Mouse (Mus musculus): ENCODE results near the gene Dync2h1. TPM values are rescaled to one million over a fixed set of nuclear protein-coding genes. Genes with fewer than 3 reads are reported as not detected.
A peak's percentile ranks its signal among the peaks of the same experiment; 100 is the strongest.
"Not testable (repeated sequence)": the region's sequence is repeated elsewhere in the genome, so short reads cannot be mapped to it uniquely, and the experiment has no call there.

The Dync2h1 gene
- 0.25 and 0.43 TPM in 2 replicates for polyA plus RNA-seq (2012; rRNA removed)

DNA sequence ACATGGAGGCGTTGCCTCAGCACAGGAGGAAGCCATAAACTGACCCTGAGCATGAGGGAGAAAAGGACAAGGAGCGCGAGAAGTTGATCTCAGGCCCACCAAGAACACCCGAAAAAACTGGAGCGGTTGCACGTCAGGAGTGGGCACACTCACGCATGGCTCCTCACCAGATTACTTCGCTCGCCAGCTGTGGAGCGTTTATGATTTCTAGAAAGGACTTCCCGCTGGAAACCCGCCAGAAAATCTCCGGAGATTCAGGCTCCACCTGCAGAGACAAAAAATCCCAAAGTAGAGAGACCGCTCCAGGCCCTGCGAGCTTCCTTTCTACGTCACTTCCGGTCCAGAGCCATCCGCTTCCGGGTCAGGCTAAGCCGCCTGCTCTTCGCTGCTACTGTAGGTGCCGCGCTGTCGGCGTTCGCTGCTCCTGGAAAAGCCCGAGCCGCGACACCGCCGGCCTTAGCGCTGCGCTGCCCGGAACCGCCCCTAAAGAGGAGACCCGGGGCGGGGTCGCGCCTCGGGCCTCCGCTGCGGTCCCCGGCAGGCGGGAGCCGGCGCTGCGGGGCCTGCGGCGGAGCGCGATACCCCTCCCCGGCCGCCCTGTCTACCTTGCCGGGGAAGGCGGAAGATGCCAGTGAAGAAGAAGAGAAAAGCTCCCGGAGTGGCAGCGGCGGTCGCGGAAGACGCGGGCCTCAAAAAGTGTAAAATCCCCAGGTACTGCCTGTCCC lies at the start of gene Dync2h1, which contains the start of gene Dcun1d5:
Dync2h1 (minus strand) TSS at position 275 of the 725 bp plus-strand sequence.
Dcun1d5 (plus strand) TSS at position 349 of the 725 bp plus-strand sequence.
- under 1% methylated on average over 61 of the region's 62 CpGs for WGBS
- DNase-seq (ENCODE audit: low read depth, low spot score) = peak; percentile 96

DNA sequence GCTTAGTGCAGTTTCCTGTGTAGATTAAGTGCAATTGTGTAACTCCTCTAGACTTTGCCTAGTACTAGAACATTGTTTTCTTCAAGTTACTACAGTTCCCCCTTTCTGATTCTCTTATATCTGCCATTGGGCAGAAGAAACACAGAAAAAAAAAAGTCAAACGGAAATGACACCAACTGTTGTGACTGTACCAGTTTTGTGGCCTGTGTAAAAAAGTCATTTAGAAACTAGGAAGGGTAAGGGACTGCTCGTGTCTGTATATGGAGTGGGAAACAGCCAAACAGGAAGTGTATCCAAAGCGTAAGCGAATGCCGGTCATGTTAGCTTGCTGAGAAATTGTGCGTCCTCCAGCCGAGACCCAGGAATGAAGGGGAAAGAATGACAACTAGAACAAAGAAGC lies 37.2 kb upstream of the Dync2h1 start:
- WGBS = 71% methylated on average over 7 of the region's 7 CpGs
- DNase-seq (ENCODE audit: low read depth, low spot score) = no peak

DNA sequence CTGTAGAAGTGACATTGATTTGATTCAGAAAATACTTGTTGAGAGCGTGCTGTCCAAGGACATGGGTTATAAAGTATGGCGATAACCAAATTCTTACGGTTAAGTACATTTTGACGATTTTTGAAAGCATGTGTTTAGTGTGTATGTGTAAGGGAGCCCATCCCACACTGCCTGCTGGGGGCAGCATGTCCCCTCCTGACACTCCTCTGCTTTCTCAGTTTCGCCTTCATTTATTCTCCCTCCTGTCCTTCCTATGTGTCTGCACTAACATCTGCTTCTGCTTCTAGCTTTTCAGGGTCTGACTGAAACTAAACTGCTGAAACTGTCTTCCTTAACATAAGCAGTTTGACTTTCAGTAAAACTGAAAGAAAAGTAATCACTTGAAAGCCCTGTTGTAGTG lies 36.8 kb upstream of the Dync2h1 start:
- DNase-seq (ENCODE audit: low read depth, low spot score) = no peak
- 80% methylated on average over 5 of the region's 5 CpGs for WGBS

DNA sequence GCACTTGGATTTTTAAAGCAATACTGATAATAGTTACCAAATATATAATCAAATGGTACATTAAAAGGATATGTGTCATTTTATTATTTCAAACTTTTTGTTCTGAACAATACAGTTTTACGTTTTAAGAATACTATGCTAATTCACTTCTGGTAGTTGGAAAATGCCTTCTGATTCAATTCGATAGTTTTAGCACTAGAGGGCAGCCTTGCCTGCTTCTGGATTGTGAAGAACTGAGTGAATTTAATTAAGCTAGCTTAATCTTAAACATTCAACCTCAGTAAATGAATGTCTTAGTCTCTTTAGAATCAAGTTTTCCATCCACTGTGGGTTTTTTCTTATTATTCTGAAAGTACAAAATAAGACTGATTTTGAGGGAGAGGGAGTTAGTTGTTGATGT lies 32.0 kb upstream of the Dync2h1 start:
- DNase-seq (ENCODE audit: low read depth, low spot score) = no peak
- 32% methylated on average over 2 of the region's 2 CpGs for WGBS

DNA sequence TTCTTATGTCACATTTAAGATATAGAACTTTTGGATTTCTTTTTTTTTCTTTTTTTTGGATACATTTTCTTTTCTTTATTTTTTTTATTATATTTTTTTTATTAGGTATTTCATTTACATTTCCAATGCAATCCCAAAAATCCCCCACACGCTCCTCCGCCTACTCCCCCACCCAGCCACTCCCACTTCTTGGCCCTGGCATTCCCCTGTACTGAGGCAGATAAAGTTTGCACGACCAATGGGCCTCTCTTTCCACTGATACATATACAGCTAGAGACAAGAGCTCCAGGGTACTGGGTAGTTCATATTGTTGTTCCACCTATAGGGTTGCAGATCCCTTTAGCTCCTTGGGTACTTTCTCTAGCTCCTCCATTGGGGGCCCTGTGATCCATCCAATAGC lies 6.4 kb upstream of the Dync2h1 start:
- 92% methylated on average over 3 of the region's 3 CpGs for WGBS
- not testable (repeated sequence) for DNase-seq (ENCODE audit: low read depth, low spot score)

DNA sequence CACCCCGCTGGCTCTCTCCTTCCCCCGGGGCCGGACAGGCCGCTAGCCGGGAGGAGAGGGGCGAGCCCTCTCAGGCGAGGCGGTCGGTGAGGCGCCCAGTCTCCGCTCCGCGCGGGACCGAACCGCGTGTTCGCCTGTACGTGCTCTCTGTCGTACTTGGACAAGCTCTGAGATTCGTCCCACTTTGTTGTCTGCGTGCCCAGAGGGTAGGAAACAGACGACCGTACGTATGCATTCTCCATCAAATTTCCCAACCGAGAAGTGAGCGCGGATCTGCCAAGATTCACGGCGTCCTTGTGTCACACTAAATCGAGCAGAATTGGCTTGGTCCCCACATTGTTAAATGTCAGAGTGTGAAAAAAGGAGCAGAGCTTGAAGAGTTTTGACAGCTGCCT lies 648 bp upstream of the Dync2h1 start:
- under 1% methylated on average over 31 of the region's 31 CpGs for WGBS
- DNase-seq (ENCODE audit: low read depth, low spot score) = no peak

DNA sequence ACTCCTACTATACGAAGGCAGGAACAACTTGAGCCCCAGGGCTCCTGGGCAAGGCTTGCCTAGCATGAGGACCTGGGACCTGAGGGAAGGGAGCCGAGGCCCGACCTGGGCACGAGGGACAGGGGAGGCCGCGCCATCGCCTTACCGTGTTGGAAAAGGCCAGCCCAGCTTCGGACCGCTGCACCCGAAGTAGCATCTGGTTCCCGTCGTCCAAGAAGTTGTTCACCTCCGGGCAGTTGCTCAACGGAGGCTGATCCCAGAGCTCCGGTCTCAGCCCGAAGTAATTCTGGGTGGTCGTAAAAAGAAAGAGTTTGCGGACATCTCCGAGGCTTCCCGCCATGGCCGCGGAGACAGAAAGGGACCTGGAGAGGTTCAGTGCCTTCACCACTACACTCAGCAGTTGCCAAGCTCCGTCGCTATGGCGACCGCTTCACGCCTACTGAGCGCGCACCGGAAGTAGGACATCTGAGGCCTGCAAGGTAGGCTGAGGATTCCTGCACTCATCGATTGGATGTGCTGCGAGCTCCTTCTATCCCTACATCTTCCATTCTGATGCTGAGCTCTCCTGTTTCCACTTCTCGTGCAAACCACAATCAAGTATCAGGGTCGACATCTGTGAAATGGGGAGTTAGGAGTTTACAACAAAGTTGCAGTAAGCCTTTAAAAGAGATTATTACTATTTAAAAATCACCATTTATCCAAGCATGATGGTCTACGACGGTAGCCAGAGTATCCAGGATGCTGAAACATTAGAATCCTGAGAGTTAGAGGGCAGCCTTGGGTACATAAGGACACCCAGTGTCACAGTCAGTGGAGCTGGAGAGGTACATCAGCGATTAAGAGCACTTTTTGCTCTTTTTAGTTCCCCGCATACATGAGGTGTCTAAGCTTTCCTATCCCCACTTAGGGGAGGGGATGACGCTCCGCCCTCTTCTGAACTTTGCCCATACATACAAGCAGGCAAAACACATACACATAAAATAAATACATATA lies 7.3 kb downstream of the Dync2h1 start:
- DNase-seq (ENCODE audit: low read depth, low spot score) = peak; percentile 50

DNA sequence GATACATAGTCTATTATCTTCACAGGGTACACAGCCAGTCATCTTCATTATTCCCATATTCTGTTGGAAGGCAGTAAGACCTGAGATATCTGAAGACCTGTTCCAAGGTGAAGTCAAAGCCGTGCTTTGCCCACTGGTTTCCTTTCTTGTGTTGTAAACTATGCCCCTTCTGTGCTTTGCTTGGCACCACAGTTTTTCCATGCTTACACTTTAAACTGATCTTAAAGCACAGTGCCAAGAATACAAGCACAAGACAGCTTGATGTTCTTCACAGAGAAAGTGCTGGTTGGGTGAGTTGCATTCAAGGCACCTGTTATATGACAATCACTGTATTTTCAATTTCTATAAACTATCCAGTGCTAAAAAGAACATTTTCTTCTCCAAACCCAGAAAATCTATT lies 10.5 kb downstream of the Dync2h1 start:
- 96% methylated on average over 1 of the region's 1 CpGs for WGBS
- DNase-seq (ENCODE audit: low read depth, low spot score) = no peak

More for the DNA sequence above, 7.3 kb downstream of the Dync2h1 start:
- 13% methylated on average over 41 of the region's 41 CpGs for WGBS

DNA sequence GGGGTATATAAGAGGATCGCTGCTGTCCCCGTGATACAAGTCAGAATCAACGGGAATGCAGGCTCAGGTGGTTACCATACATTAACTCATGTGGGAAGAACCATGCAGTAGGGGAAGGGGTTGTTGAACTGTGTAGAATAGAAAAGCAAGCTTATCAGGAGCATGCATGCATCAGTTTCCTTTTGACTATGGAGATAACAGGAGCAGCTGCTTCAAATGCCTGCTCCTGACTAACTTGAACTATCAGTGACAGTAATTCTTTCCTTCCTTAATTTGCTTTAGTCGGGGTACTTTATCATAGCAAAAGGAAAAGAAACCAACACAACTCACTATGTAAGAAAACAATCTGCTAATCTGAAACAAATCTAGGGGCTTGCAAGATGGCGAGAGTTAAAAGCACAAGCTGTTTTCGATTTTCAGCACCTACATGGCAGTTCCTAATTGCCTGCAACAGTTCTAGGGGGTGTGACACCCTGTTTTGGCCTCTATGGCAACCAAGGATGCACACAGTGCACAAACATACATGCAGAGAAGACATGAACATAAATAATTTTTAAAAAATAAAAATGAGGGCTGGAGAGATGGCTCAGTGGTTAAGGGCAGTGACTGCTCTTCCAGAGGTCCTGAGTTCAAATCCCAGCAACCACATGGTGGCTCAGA lies 16.8 kb downstream of the Dync2h1 start:
- 89% methylated on average over 6 of the region's 6 CpGs for WGBS
- DNase-seq (ENCODE audit: low read depth, low spot score) = no peak

DNA sequence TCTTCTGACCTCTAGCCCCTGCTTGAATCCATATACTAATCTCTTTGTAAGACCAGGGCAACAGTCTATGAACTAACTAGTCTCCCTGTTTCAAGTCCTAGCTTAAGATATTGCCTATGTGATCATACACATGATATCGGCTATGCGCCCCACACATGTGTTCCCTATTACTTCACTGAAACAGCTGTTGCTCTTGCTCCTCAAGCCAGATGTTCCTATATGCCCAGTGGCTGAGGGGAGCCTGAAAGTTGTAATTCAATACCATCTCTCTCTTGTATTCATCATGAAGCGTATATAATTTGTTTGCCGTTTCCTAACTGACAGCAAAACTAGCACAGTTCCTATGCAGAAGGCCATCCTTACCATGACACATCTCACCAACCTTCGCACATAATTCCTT lies 23.6 kb downstream of the Dync2h1 start:
- 92% methylated on average over 5 of the region's 5 CpGs for WGBS
- no peak for DNase-seq (ENCODE audit: low read depth, low spot score)

DNA sequence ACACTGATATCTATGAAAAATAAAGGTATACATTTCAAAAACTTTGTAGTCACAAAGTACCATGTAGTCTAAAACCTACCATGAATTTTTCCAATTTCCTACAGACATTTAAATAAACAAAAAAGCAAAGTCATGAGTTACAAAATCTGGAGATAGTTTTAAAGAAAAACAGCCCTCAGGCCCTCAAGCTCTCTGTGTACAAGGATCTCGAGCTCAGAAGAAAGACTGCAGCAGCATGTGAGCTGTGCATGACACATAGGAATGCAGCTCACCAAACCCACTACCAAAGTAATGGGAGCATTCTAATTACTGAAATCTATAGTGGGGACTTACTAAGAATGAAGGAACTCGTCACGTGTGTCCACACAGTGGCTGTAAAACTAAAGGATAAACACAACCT lies 24.5 kb downstream of the Dync2h1 start:
- no peak for DNase-seq (ENCODE audit: low read depth, low spot score)

DNA sequence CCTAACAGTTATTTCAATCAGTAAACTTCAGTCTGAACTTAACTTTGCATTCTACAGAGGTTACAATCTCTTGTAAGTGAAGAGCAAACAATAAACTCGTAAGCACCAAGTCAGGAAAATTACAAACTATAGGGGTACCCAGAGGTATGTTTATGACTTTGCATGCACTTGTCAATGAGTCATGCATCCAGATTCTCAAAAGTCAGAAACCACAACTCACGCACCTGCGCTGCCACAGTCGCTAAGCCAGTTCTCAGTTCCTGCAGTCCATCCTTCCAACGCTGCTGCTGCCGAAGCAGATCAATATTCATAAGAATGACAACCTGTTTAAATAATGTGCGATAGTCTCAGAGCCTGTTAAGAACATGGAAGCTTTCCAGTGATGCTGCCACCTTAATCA lies 25.6 kb downstream of the Dync2h1 start:
- 91% methylated on average over 7 of the region's 7 CpGs for WGBS
- no peak for DNase-seq (ENCODE audit: low read depth, low spot score)

More for the DNA sequence above, 24.5 kb downstream of the Dync2h1 start:
- 55% methylated on average over 3 of the region's 3 CpGs for WGBS

DNA sequence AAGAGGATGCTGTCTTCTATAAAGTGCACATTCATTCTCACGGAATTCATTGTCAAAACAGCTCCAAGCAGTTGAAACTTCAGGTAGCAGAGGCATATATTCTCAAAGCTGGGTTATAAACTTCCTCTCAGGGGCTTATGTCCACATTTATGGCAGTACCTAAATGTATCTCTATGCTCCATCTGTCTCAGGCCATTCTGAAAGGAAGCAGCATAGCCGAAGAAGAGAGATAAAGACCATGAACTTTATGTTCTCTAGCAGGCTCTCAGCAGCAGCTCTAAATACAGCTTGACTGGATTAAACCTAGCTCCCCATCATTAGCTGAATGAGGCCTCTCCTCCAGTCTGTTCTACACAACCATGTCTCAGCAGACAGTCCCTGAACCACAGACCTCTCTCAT lies 29.9 kb downstream of the Dync2h1 start:
- DNase-seq (ENCODE audit: low read depth, low spot score) = no peak
- WGBS = 81% methylated on average over 2 of the region's 2 CpGs

DNA sequence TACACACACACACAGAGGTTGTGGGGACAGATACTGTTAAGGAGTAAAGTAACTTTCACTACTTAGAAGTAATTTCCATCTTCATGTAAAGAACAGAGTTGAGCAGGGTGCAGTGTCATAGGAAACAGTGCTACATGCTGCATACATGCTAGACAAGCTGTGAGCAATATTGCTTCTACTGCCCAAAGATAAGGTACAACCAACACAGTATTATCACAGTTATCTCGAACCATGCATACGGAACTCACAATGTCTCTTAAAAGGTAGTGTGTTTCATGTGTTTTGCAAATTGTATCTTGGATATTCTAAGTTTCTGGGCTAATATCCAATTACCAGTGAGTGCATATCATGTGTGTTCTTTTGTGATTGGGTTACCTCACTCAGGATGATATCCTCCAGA lies 61.4 kb downstream of the Dync2h1 start:
- 92% methylated on average over 2 of the region's 2 CpGs for WGBS

DNA sequence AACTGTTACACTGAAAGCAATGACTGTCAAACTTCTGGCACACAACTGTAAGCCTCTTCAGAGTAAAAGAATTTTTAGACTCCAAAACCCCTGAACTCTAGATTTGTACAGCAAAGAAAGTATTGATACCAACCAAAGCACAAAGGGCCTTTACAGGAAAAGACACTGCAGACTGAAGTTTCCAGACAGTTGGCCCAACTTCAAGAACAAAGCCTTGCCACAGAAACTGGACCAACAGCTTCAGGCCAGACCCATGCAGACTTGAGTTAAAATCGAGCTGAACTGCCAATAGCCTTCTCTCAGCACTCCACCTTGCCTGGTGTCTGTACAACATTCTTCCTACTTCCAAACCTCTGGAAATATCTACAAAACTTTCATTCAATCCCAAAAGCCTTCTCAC lies 74.1 kb downstream of the Dync2h1 start:
- DNase-seq (ENCODE audit: low read depth, low spot score) = no peak
- WGBS = 58% methylated on average over 1 of the region's 1 CpGs

More for the DNA sequence above, 61.4 kb downstream of the Dync2h1 start:
- no peak for DNase-seq (ENCODE audit: low read depth, low spot score)

DNA sequence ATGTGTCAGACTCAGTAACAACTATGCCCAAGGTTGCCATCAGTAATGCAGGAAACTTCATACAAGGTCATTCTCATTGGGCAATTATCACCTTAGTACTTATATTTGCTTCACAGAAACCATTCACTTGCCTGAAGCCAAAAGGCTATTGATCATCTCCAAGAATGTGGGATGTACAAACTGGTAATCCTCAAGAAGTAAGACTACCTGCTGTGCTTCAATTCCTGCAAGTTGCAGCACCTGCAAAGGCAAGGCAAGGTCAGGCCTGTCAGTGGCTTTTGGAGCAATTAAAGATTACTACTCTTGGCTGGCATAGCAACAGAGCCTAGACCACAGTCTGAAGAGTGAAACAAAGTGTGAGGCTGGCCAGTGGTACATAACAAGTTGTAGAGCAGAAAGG lies 82.9 kb downstream of the Dync2h1 start:
- no peak for DNase-seq (ENCODE audit: low read depth, low spot score)

DNA sequence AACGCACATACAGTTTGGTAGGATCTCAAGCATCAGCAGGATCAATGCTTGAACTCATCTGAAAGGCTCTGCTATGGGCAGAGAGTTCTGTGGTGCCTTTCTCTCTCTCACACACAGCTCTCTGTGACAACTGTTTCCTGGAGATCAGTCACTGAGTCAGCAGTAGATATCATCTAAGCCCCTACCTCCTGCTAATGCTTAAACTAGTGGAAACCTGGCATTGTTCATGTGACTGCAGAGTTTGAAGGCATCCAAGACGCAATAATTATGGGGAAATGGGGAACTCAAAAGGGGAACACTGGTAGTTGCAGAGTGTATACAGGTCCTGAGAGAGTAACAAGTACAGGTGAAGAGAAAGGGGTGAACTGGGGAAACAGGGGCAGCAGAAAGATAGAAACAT lies 109.6 kb downstream of the Dync2h1 start:
- 87% methylated on average over 2 of the region's 2 CpGs for WGBS
- no peak for DNase-seq (ENCODE audit: low read depth, low spot score)

DNA sequence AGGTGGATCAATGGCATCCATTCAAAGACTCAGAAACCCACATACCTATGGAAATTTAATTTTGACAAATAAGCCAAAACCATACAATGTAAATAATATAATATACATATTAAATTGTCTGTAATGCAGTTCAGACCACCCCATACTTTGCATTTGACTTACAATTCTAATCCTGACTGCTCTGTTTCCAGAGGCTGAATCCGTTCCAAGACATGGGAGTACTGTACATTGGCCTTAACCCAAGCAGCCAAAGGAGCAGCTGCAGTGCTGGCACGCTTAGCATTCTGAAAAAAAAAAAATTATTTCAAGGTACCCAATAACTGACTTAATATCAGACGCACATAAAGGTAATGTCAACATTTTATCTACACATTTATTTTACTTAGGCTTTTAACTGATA lies 113.4 kb downstream of the Dync2h1 start:
- no peak for DNase-seq (ENCODE audit: low read depth, low spot score)
- WGBS = 67% methylated on average over 3 of the region's 3 CpGs

DNA sequence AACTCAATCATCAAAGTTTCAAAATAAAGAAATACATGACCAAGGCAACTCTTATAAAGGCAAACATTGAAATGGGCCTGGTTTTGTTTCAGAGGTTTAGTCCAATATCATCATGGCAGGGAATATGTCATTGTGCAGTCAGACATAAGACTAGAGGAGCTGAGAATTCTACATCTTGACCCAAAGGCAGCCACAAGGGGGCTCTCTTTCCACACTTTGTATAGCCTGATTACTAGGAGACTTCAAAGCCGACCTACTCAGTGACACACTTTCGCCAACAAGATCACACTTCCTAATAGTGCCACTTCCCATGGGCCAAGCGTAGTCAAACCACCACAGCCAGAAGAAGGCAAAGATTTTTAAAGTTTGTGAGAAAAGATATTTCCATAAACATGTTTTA lies 133.7 kb downstream of the Dync2h1 start:
- WGBS = 63% methylated on average over 3 of the region's 3 CpGs

DNA sequence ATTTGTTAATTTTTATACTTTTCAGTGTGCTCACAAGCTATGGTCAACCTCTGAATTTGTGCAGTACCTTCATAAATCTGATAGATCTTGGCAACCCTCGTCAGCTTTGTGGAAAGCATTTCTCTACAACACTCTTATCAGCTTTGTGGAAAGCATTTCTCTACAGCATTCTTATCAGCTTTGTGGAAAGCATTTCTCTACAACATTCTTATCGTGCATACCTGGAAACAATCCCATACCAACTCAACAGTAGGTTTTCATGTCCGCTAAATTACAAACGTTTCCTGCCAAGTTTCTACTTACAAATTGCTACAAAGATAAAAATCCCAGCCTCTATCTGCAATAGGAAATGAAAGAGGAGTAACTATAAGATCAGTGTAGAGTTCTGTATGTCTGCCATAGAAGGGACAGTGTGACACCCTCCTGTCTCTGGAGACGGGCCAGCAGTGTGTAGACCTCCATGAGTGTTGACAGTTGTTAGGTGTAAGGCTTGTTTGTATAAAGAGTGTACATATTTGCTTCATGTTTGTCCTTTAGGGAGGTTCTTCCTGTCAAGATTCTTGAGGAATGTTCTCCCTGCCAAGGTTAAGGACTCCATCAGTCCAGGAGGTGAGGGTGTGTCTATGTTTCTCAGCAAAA lies 141.5 kb downstream of the Dync2h1 start:
- DNase-seq (ENCODE audit: low read depth, low spot score) = no peak
- WGBS = 84% methylated on average over 5 of the region's 5 CpGs

More for the DNA sequence above, 133.7 kb downstream of the Dync2h1 start:
- no peak for DNase-seq (ENCODE audit: low read depth, low spot score)

Data from large intestine, adult 2 months (tissue).